Mouse (Mus musculus) testis, adult 2 months (tissue): ENCODE results near the gene Pdcl2.

ENCODE experiments used
- CTCF ChIP-seq: fragments of 200-500 bp; IDR thresholded peaks from 2 replicates; pipeline ENCODE4 v1.5.1; 2012; ENCODE audit warnings: low read depth, mild to moderate bottlenecking, inconsistent platforms, low read length, moderate library complexity; ENCODE audit not compliant: control insufficient read depth, insufficient read depth, insufficient replicate concordance
- POLR2A ChIP-seq: fragments of 200-500 bp; IDR thresholded peaks from 2 replicates; pipeline ENCODE4 v1.6.1; 2012; ENCODE audit warnings: low read depth, mild to moderate bottlenecking, inconsistent platforms, low read length, moderate library complexity; ENCODE audit not compliant: control insufficient read depth

GRCm38 (mm10) chr5:76346137-76346536, 15.2 kb upstream of the Pdcl2 start:
- TF ChIP-seq POLR2A (no peak), CTCF (no peak)
